In genomic region chr2:180988948-180989347, GRCm38 (mm10) we compare ENCODE assay signal across 35 mouse cellular contexts. TPM values are rescaled to one million over a fixed set of nuclear protein-coding genes. Genes with fewer than 3 reads are reported as not detected.
"Had no signal": no experiment of that assay in that cellular context is flagged by ENCODE, and none has a peak within 500 bp of the region (broad histone marks: within the 10 kb centered on the region; RNA-seq: fewer than 3 reads in every experiment).

No protein-coding gene starts in this region.

- H3K9ac ChIP-seq: heart, embryonic 12.5 days; heart, embryonic 13.5 days; heart, embryonic 15.5 days; hindbrain, embryonic 12.5 days; hindbrain, embryonic 13.5 days; hindbrain, embryonic 14.5 days; hindbrain, embryonic 15.5 days; intestine, embryonic 15.5 days; kidney, embryonic 15.5 days had no signal

- H3K27ac ChIP-seq: heart, adult 2 months; heart, embryonic 10.5 days; heart, embryonic 13.5 days; heart, embryonic 15.5 days; hindbrain, embryonic 10.5 days; hindbrain, embryonic 12.5 days; hindbrain, embryonic 14.5 days; hindbrain, embryonic 15.5 days; hindbrain, postnatal 0 days; intestine, embryonic 15.5 days; kidney, embryonic 15.5 days; kidney, postnatal 0 days had no signal

- H3K36me3 ChIP-seq: heart, embryonic 10.5 days; heart, embryonic 15.5 days; hindbrain, embryonic 15.5 days; intestine, embryonic 15.5 days; kidney, embryonic 15.5 days had no signal

- H3K4me2 ChIP-seq: heart, embryonic 11.5 days; heart, embryonic 12.5 days; heart, embryonic 13.5 days; heart, embryonic 15.5 days; hindbrain, embryonic 12.5 days; hindbrain, embryonic 13.5 days; hindbrain, embryonic 14.5 days; hindbrain, embryonic 15.5 days; intestine, embryonic 15.5 days; kidney, embryonic 15.5 days had no signal

- H3K4me3 ChIP-seq: heart, adult 2 months; heart, embryonic 10.5 days; heart, embryonic 12.5 days; heart, embryonic 13.5 days; heart, embryonic 15.5 days; hindbrain, embryonic 10.5 days; hindbrain, embryonic 12.5 days; hindbrain, embryonic 13.5 days; hindbrain, embryonic 15.5 days; intestine, embryonic 15.5 days; kidney, embryonic 15.5 days; layer of hippocampus, adult 2 months had no signal

- DNase-seq: heart, adult 2 months; heart, postnatal 14 days; heart, postnatal 36 days; kidney, adult 11 months; kidney, adult 18-20 months; kidney, adult 2 months; kidney, adult 8-10 months; kidney, adult 9 months; kidney, postnatal 10 days; kidney, postnatal 14 days; kidney, postnatal 25 days; kidney, postnatal 36 days; layer of hippocampus, adult 9-11 months had no signal

- H3K27me3 ChIP-seq: heart, embryonic 13.5 days; heart, embryonic 15.5 days; hindbrain, embryonic 12.5 days; hindbrain, embryonic 13.5 days; hindbrain, embryonic 15.5 days; intestine, embryonic 15.5 days; kidney, embryonic 15.5 days had no signal

- ATAC-seq: hindbrain, embryonic 16.5 days; inflammation-experienced regulatory T-cells, adult 6 months; intestine, embryonic 15.5 days; intestine, embryonic 16.5 days; intestine, postnatal 0 days had no signal

- H3K4me1 ChIP-seq: hindbrain, embryonic 15.5 days; intestine, embryonic 15.5 days; kidney, embryonic 15.5 days had no signal

- H3K9me3 ChIP-seq: heart, embryonic 10.5 days; heart, embryonic 12.5 days; heart, embryonic 13.5 days; heart, embryonic 15.5 days; hindbrain, embryonic 10.5 days; hindbrain, embryonic 12.5 days; hindbrain, embryonic 13.5 days; hindbrain, embryonic 15.5 days; intestine, embryonic 15.5 days; kidney, embryonic 15.5 days had no signal

RNA-seq across cellular contexts. Expression of gene Nkain4, which starts 34.4 kb away (rescaled TPM):
- total RNA-seq: hematopoietic stem cell, adult 5-6 weeks had no signal
- polyA plus RNA-seq: inflammation-experienced regulatory T-cells, adult 6 months had no signal

RNA-seq across cellular contexts. Expression of gene Chrna4, which starts 54.4 kb away (rescaled TPM):
- total RNA-seq: heart, adult 2 months; heart, adult 8-10 months; heart, postnatal 25 days; heart, postnatal 36 days; hematopoietic stem cell, adult 5-6 weeks had no signal
- polyA plus RNA-seq: heart, adult 2 months; inflammation-experienced regulatory T-cells, adult 6 months had no signal
